Mouse (Mus musculus) liver, embryonic 13.5 days (tissue): Measurements from ENCODE around the gene Notch3. TPM values are rescaled to one million over a fixed set of nuclear protein-coding genes. Genes with fewer than 3 reads are reported as not detected.
A peak's percentile ranks its signal among the peaks of the same experiment; 100 is the strongest.
"Not testable (repeated sequence)": the region's sequence is repeated elsewhere in the genome, so short reads cannot be mapped to it uniquely, and the experiment has no call there.

ENCODE experiments used
- ATAC-seq: fragments of 200-750 bp; cut with Nextera tagmentation; 2 replicates; pipeline ENCODE4 v1.8.0; 2017; ENCODE audit warnings: low read depth, mild to moderate bottlenecking, moderate number of reproducible peaks, moderate library complexity
- DNase-seq: peaks from one replicate; pipeline ENCODE4 v3.0.0; 2022
- H3K27ac ChIP-seq: fragments of 300-500 bp; sonication (generic); 2 replicates; pipeline ENCODE4 v1.5.1; 2015; ENCODE audit warnings: moderate library complexity, mild to moderate bottlenecking, inconsistent platforms
- H3K27me3 ChIP-seq: fragments of 300-500 bp; sonication (generic); 2 replicates; pipeline ENCODE4 v1.6.1; 2015; ENCODE audit warnings: mild to moderate bottlenecking, inconsistent platforms
- H3K36me3 ChIP-seq: fragments of 300-500 bp; sonication (generic); 2 replicates; pipeline ENCODE4 v1.6.1; 2015; ENCODE audit warnings: mild to moderate bottlenecking, inconsistent platforms
- H3K4me1 ChIP-seq: fragments of 300-500 bp; sonication (generic); replicated peaks from 2 replicates; pipeline ENCODE4 v1.6.1; 2015; ENCODE audit warnings: inconsistent platforms
- H3K4me2 ChIP-seq: fragments of 300-500 bp; sonication (generic); 2 replicates; pipeline ENCODE4 v1.6.1; 2015; ENCODE audit warnings: inconsistent platforms, mild to moderate bottlenecking, moderate library complexity
- H3K4me3 ChIP-seq: fragments of 300-500 bp; sonication (generic); replicated peaks from 2 replicates; pipeline ENCODE4 v1.5.1; 2015; ENCODE audit warnings: mild to moderate bottlenecking, inconsistent platforms
- H3K9ac ChIP-seq: fragments of 300-500 bp; sonication (generic); 2 replicates; pipeline ENCODE4 v1.6.1; 2015; ENCODE audit warnings: mild to moderate bottlenecking, inconsistent platforms
- H3K9me3 ChIP-seq: fragments of 300-500 bp; sonication (generic); replicated peaks from 2 replicates; pipeline ENCODE4 v1.6.1; 2016; ENCODE audit warnings: inconsistent platforms
- WGBS: fragments of 180-500 bp; shearing (Covaris S2); methylation state at CpG from one replicate; pipeline ENCODE4 v1.1.7; 2015; ENCODE audit not compliant: insufficient replicate concordance; 5-methylcytosine and 5-hydroxymethylcytosine counted together
- polyA plus RNA-seq: library from polyadenylated mRNA; unstranded; fragments of >200 nt; fragmentation: Nextera tagmentation; extraction: Ambion mirVana; gene quantifications from 2 replicates; pipeline ENCODE4 v1.2.1, GENCODE M21; 2015

The Notch3 gene
- polyA plus RNA-seq = 0.45 and 0.48 TPM in 2 replicates

- H3K36me3 ChIP-seq = no peaks in the 10 kb centered on the region
- H3K27me3 ChIP-seq = peaks cover 69% of the 10 kb centered on the region
- 2% methylated on average over 32 of the region's 39 CpGs for WGBS
- no peak within 1 kb of the TSS for H3K27ac ChIP-seq
- H3K4me1 ChIP-seq = peaks cover 45% of the 10 kb centered on the region
- H3K9me3 ChIP-seq = no peaks in the 10 kb centered on the region
- H3K4me2 ChIP-seq = peak within 1 kb of the TSS; percentile 79
- H3K4me3 ChIP-seq = peak within 1 kb of the TSS; percentile 58
- ATAC-seq (no peak; the same call in 1 of the 2 replicates), DNase-seq (no peak)
- H3K9ac ChIP-seq = peak within 1 kb of the TSS; percentile 57
These were observed at the start of gene Notch3 for GRCm38 (mm10) chr17:32166687-32167086. Notch3 (minus strand) TSS chr17:32166852.

GRCm38 (mm10) chr17:32215587-32215986 is 48.9 kb upstream of the Notch3 start:
- 69% methylated on average over 4 of the region's 4 CpGs for WGBS
- not testable (repeated sequence) for H3K27ac ChIP-seq, H3K4me2 ChIP-seq, H3K9me3 ChIP-seq, H3K4me3 ChIP-seq, H3K4me1 ChIP-seq, DNase-seq, H3K9ac ChIP-seq, H3K27me3 ChIP-seq
- 0 out of 2 replicates have a peak, but pooled peaks have one; percentile 18 for ATAC-seq
- H3K36me3 ChIP-seq = peaks cover 89% of the 10 kb centered on the region

GRCm38 (mm10) chr17:32211554-32211953 is 44.9 kb upstream of the Notch3 start:
- 92% methylated on average over 6 of the region's 6 CpGs for WGBS
- peaks cover 99% of the 10 kb centered on the region for H3K36me3 ChIP-seq
- not testable (repeated sequence) for H3K27ac ChIP-seq, H3K4me3 ChIP-seq, H3K9me3 ChIP-seq, H3K9ac ChIP-seq, DNase-seq, H3K4me2 ChIP-seq, ATAC-seq, H3K4me1 ChIP-seq, H3K27me3 ChIP-seq

GRCm38 (mm10) chr17:32209752-32210151 is 43.1 kb upstream of the Notch3 start:
- Histone ChIP-seq H3K4me2 (no peak overlapping the region), H3K4me3 (no peak overlapping the region), H3K36me3 (peaks cover 99% of the 10 kb centered on the region), H3K4me1 (no peaks in the 10 kb centered on the region), H3K9me3 (no peaks in the 10 kb centered on the region), H3K9ac (no peak overlapping the region), H3K27ac (no peak overlapping the region), H3K27me3 (no peaks in the 10 kb centered on the region)
- WGBS = 74% methylated on average over 3 of the region's 3 CpGs
- DNase-seq (peak; percentile 22), ATAC-seq (no peak)

- Histone ChIP-seq H3K27me3 (no peaks in the 10 kb centered on the region), H3K27ac (no peak overlapping the region), H3K4me2 (no peak overlapping the region), H3K4me3 (no peak overlapping the region), H3K9ac (no peak overlapping the region), H3K36me3 (peaks cover 99% of the 10 kb centered on the region), H3K9me3 (no peaks in the 10 kb centered on the region), H3K4me1 (no peaks in the 10 kb centered on the region)
- ATAC-seq (no peak), DNase-seq (no peak)
- WGBS = 81% methylated on average over 6 of the region's 6 CpGs
These were observed 42.5 kb upstream of the Notch3 start for GRCm38 (mm10) chr17:32209144-32209543.

- H3K27ac ChIP-seq = no peak overlapping the region
- 86% methylated on average over 5 of the region's 5 CpGs for WGBS
- no peaks in the 10 kb centered on the region for H3K27me3 ChIP-seq
- no peaks in the 10 kb centered on the region for H3K9me3 ChIP-seq
- H3K9ac ChIP-seq = no peak overlapping the region
- peaks cover 99% of the 10 kb centered on the region for H3K36me3 ChIP-seq
- DNase-seq (no peak), ATAC-seq (no peak)
- H3K4me2 ChIP-seq = no peak overlapping the region
- H3K4me1 ChIP-seq = no peaks in the 10 kb centered on the region
- no peak overlapping the region for H3K4me3 ChIP-seq
These were observed 41.1 kb upstream of the Notch3 start for GRCm38 (mm10) chr17:32207586-32208245.

GRCm38 (mm10) chr17:32205345-32205744 is 38.7 kb upstream of the Notch3 start:
- 76% methylated on average over 3 of the region's 3 CpGs for WGBS
- no peak overlapping the region for H3K9ac ChIP-seq
- no peak for DNase-seq

GRCm38 (mm10) chr17:32202972-32203371 is 36.3 kb upstream of the Notch3 start:
- no peaks in the 10 kb centered on the region for H3K9me3 ChIP-seq
- WGBS = 84% methylated on average over 3 of the region's 3 CpGs
- H3K4me3 ChIP-seq = no peak overlapping the region
- no peak overlapping the region for H3K4me2 ChIP-seq
- H3K9ac ChIP-seq = no peak overlapping the region
- no peak for DNase-seq
- peaks cover 99% of the 10 kb centered on the region for H3K36me3 ChIP-seq
- no peaks in the 10 kb centered on the region for H3K4me1 ChIP-seq
- no peak for ATAC-seq
- no peaks in the 10 kb centered on the region for H3K27me3 ChIP-seq
- H3K27ac ChIP-seq = no peak overlapping the region

More at GRCm38 (mm10) chr17:32205345-32205744, 38.7 kb upstream of the Notch3 start:
- ATAC-seq = no peak
- Histone ChIP-seq H3K9me3 (no peaks in the 10 kb centered on the region), H3K4me1 (no peaks in the 10 kb centered on the region), H3K27ac (no peak overlapping the region), H3K27me3 (no peaks in the 10 kb centered on the region), H3K4me3 (no peak overlapping the region), H3K36me3 (peaks cover 99% of the 10 kb centered on the region), H3K4me2 (no peak overlapping the region)

- no peak for ATAC-seq
- Histone ChIP-seq H3K9ac (no peak overlapping the region), H3K4me1 (no peaks in the 10 kb centered on the region), H3K36me3 (peaks cover 99% of the 10 kb centered on the region), H3K4me3 (no peak overlapping the region), H3K27ac (no peak overlapping the region), H3K27me3 (no peaks in the 10 kb centered on the region), H3K4me2 (no peak overlapping the region), H3K9me3 (no peaks in the 10 kb centered on the region)
- DNase-seq = no peak
- 74% methylated on average over 5 of the region's 5 CpGs for WGBS
These were observed 34.4 kb upstream of the Notch3 start for GRCm38 (mm10) chr17:32201086-32201485.

GRCm38 (mm10) chr17:32199796-32200195 is 33.1 kb upstream of the Notch3 start:
- Histone ChIP-seq H3K9me3 (no peaks in the 10 kb centered on the region), H3K4me2 (no peak overlapping the region), H3K4me1 (peaks cover 9% of the 10 kb centered on the region; the same call in 1 of the 2 replicates), H3K9ac (no peak overlapping the region), H3K36me3 (peaks cover 97% of the 10 kb centered on the region), H3K4me3 (no peak overlapping the region), H3K27me3 (no peaks in the 10 kb centered on the region), H3K27ac (no peak overlapping the region)
- no peak for DNase-seq
- 61% methylated on average over 2 of the region's 2 CpGs for WGBS
- ATAC-seq = no peak

GRCm38 (mm10) chr17:32197156-32197555 is 30.5 kb upstream of the Notch3 start:
- Histone ChIP-seq H3K4me2 (no peak overlapping the region), H3K36me3 (peaks cover 71% of the 10 kb centered on the region), H3K27ac (no peak overlapping the region), H3K27me3 (no peaks in the 10 kb centered on the region), H3K4me1 (peaks cover 9% of the 10 kb centered on the region; the same call in 1 of the 2 replicates), H3K9ac (no peak overlapping the region), H3K4me3 (no peak overlapping the region), H3K9me3 (no peaks in the 10 kb centered on the region)
- 94% methylated on average over 14 of the region's 14 CpGs for WGBS
- DNase-seq (no peak), ATAC-seq (no peak)

- 61% methylated on average over 5 of the region's 5 CpGs for WGBS
- Histone ChIP-seq H3K9me3 (no peaks in the 10 kb centered on the region), H3K36me3 (peaks cover 56% of the 10 kb centered on the region), H3K27ac (no peak overlapping the region), H3K27me3 (no peaks in the 10 kb centered on the region), H3K4me3 (no peak overlapping the region), H3K4me2 (no peak overlapping the region), H3K4me1 (peaks cover 9% of the 10 kb centered on the region; the same call in 1 of the 2 replicates), H3K9ac (no peak overlapping the region)
- no peak for ATAC-seq
- DNase-seq = no peak
These were observed 29.1 kb upstream of the Notch3 start for GRCm38 (mm10) chr17:32195725-32196124.
